Mouse (Mus musculus) forebrain, embryonic 10.5 days (tissue): ENCODE results near the gene Lpp. TPM values are rescaled to one million over a fixed set of nuclear protein-coding genes. Genes with fewer than 3 reads are reported as not detected.

Source experiments
- DNase-seq: peaks from one replicate; pipeline ENCODE4 v3.0.0-alpha.2; 2017; ENCODE audit warnings: low spot score; ENCODE audit errors: extremely low spot score
- H3K27ac ChIP-seq: fragments of 300-500 bp; sonication (generic); 2 replicates; pipeline ENCODE4 v1.5.1; 2016; ENCODE audit warnings: mild to moderate bottlenecking
- H3K27me3 ChIP-seq: fragments of 300-500 bp; sonication (generic); 2 replicates; pipeline ENCODE4 v1.6.1; 2016; ENCODE audit warnings: mild to moderate bottlenecking; ENCODE audit not compliant: poor library complexity, severe bottlenecking
- H3K36me3 ChIP-seq: fragments of 300-500 bp; sonication (generic); replicated peaks from 2 replicates; pipeline ENCODE4 v1.6.1; 2016; ENCODE audit warnings: mild to moderate bottlenecking, moderate library complexity
- H3K4me1 ChIP-seq: fragments of 300-500 bp; sonication (generic); 2 replicates; pipeline ENCODE4 v1.6.1; 2016
- H3K4me3 ChIP-seq: fragments of 300-500 bp; sonication (generic); 2 replicates; pipeline ENCODE4 v1.5.1; 2016; ENCODE audit warnings: mild to moderate bottlenecking, moderate library complexity
- H3K9me3 ChIP-seq: fragments of 300-500 bp; sonication (generic); 2 replicates; pipeline ENCODE4 v1.6.1; 2016; ENCODE audit warnings: mild to moderate bottlenecking, moderate library complexity
- WGBS: fragments of 180-500 bp; shearing (Covaris S2); methylation state at CpG from one replicate; pipeline ENCODE4 v1.1.7; 2016; 5-methylcytosine and 5-hydroxymethylcytosine counted together
- polyA plus RNA-seq: library from polyadenylated mRNA; unstranded; fragments of >200 nt; fragmentation: Nextera tagmentation; extraction: Ambion mirVana; gene quantifications from 2 replicates; pipeline ENCODE4 v1.2.1, GENCODE M21; 2016

Lpp gene
- polyA plus RNA-seq, 1 experiment from 2014 or later, result 27.3 TPM

- no peak for DNase-seq
- WGBS, result 86% methylated on average over 8 of the region's 8 CpGs
- no peak overlapping the region for H3K27ac ChIP-seq
Observed at GRCm38 (mm10) chr16:24778432-24779274, 385.3 kb downstream of the Lpp start.

GRCm38 (mm10) chr16:24780545-24780944 is 387.2 kb downstream of the Lpp start:
- Histone ChIP-seq H3K4me3 (no peak overlapping the region), H3K4me1 (peaks cover 17% of the 10 kb centered on the region; the same call in 1 of the 2 replicates), H3K36me3 (no peaks in the 10 kb centered on the region), H3K27me3 (no peaks in the 10 kb centered on the region), H3K27ac (no peak overlapping the region), H3K9me3 (no peaks in the 10 kb centered on the region)
- DNase-seq, result no peak
- whole genome bisulfite sequencing, result 66% methylated on average over 7 of the region's 7 CpGs

More at GRCm38 (mm10) chr16:24778432-24779274, 385.3 kb downstream of the Lpp start:
- peaks cover 17% of the 10 kb centered on the region; the same call in 1 of the 2 replicates for H3K4me1 ChIP-seq
- no peaks in the 10 kb centered on the region for H3K36me3 ChIP-seq
- H3K27me3 ChIP-seq, result no peaks in the 10 kb centered on the region
- no peaks in the 10 kb centered on the region for H3K9me3 ChIP-seq
- no peak overlapping the region for H3K4me3 ChIP-seq

GRCm38 (mm10) chr16:24781922-24782321 is 388.6 kb downstream of the Lpp start:
- Histone ChIP-seq H3K27me3 (no peaks in the 10 kb centered on the region), H3K27ac (no peak overlapping the region), H3K4me1 (peaks cover 17% of the 10 kb centered on the region; the same call in 1 of the 2 replicates), H3K9me3 (no peaks in the 10 kb centered on the region), H3K4me3 (no peak overlapping the region), H3K36me3 (no peaks in the 10 kb centered on the region)
- DNase-seq, result no peak
- 83% methylated on average over 3 of the region's 3 CpGs for WGBS

GRCm38 (mm10) chr16:24785651-24786050 is 392.3 kb downstream of the Lpp start:
- DNase-seq, result no peak
- Histone ChIP-seq H3K9me3 (no peaks in the 10 kb centered on the region), H3K4me1 (peaks cover 14% of the 10 kb centered on the region; the same call in 1 of the 2 replicates), H3K4me3 (no peak overlapping the region), H3K27ac (no peak overlapping the region), H3K27me3 (no peaks in the 10 kb centered on the region), H3K36me3 (no peaks in the 10 kb centered on the region)
- WGBS, result 88% methylated on average over 1 of the region's 1 CpGs

GRCm38 (mm10) chr16:24788973-24789372 is 395.7 kb downstream of the Lpp start:
- Histone ChIP-seq H3K9me3 (no peaks in the 10 kb centered on the region), H3K27me3 (no peaks in the 10 kb centered on the region), H3K27ac (no peak overlapping the region), H3K4me1 (no peaks in the 10 kb centered on the region), H3K36me3 (no peaks in the 10 kb centered on the region), H3K4me3 (no peak overlapping the region)
- whole genome bisulfite sequencing, result 92% methylated on average over 3 of the region's 3 CpGs
- DNase-seq, result no peak

GRCm38 (mm10) chr16:24791387-24791786 is 398.1 kb downstream of the Lpp start:
- H3K9me3 ChIP-seq, result no peaks in the 10 kb centered on the region
- no peak for DNase-seq
- WGBS, result 96% methylated on average over 1 of the region's 1 CpGs

GRCm38 (mm10) chr16:24791984-24792383 is 398.7 kb downstream of the Lpp start:
- Histone ChIP-seq H3K4me3 (no peak overlapping the region), H3K27ac (no peak overlapping the region), H3K36me3 (no peaks in the 10 kb centered on the region), H3K9me3 (no peaks in the 10 kb centered on the region), H3K27me3 (no peaks in the 10 kb centered on the region), H3K4me1 (no peaks in the 10 kb centered on the region)
- WGBS, result 93% methylated on average over 4 of the region's 4 CpGs
- DNase-seq, result no peak

More at GRCm38 (mm10) chr16:24791387-24791786, 398.1 kb downstream of the Lpp start:
- H3K27me3 ChIP-seq, result no peaks in the 10 kb centered on the region
- H3K27ac ChIP-seq, result no peak overlapping the region
- H3K4me1 ChIP-seq, result no peaks in the 10 kb centered on the region
- no peaks in the 10 kb centered on the region for H3K36me3 ChIP-seq
- H3K4me3 ChIP-seq, result no peak overlapping the region

GRCm38 (mm10) chr16:24792836-24793235 is 399.5 kb downstream of the Lpp start:
- Histone ChIP-seq H3K27me3 (no peaks in the 10 kb centered on the region), H3K4me1 (no peaks in the 10 kb centered on the region), H3K4me3 (no peak overlapping the region), H3K36me3 (no peaks in the 10 kb centered on the region), H3K9me3 (no peaks in the 10 kb centered on the region), H3K27ac (no peak overlapping the region)
- 91% methylated on average over 4 of the region's 4 CpGs for WGBS
- no peak for DNase-seq

- Histone ChIP-seq H3K27ac (no peak overlapping the region), H3K36me3 (no peaks in the 10 kb centered on the region), H3K9me3 (no peaks in the 10 kb centered on the region), H3K4me1 (no peaks in the 10 kb centered on the region), H3K4me3 (no peak overlapping the region), H3K27me3 (no peaks in the 10 kb centered on the region)
- WGBS, result 87% methylated on average over 2 of the region's 2 CpGs
- no peak for DNase-seq
Observed at GRCm38 (mm10) chr16:24794665-24795064, 401.4 kb downstream of the Lpp start.

GRCm38 (mm10) chr16:24801355-24801754 is 408.0 kb downstream of the Lpp start:
- 91% methylated on average over 4 of the region's 4 CpGs for WGBS
- DNase-seq, result no peak
- H3K9me3 ChIP-seq, result no peaks in the 10 kb centered on the region
- no peak overlapping the region for H3K27ac ChIP-seq
- H3K36me3 ChIP-seq, result no peaks in the 10 kb centered on the region
- H3K27me3 ChIP-seq, result no peaks in the 10 kb centered on the region
- peaks cover 10% of the 10 kb centered on the region for H3K4me1 ChIP-seq
- H3K4me3 ChIP-seq, result no peak overlapping the region

GRCm38 (mm10) chr16:24801780-24802179 is 408.5 kb downstream of the Lpp start:
- Histone ChIP-seq H3K4me1 (peaks cover 10% of the 10 kb centered on the region), H3K27me3 (no peaks in the 10 kb centered on the region), H3K27ac (no peak overlapping the region), H3K36me3 (no peaks in the 10 kb centered on the region), H3K9me3 (no peaks in the 10 kb centered on the region), H3K4me3 (no peak overlapping the region)
- 41% methylated on average over 1 of the region's 1 CpGs for WGBS
- DNase-seq, result no peak

- 96% methylated on average over 1 of the region's 1 CpGs for WGBS
- Histone ChIP-seq H3K9me3 (no peaks in the 10 kb centered on the region), H3K27ac (no peak overlapping the region), H3K36me3 (no peaks in the 10 kb centered on the region), H3K4me1 (peaks cover 11% of the 10 kb centered on the region), H3K27me3 (no peaks in the 10 kb centered on the region), H3K4me3 (no peak overlapping the region)
- no peak for DNase-seq
Observed at GRCm38 (mm10) chr16:24806093-24806492, 412.8 kb downstream of the Lpp start.

GRCm38 (mm10) chr16:24807565-24807964 is 414.3 kb downstream of the Lpp start:
- peaks cover 6% of the 10 kb centered on the region; the same call in 1 of the 2 replicates for H3K4me1 ChIP-seq
- no peak for DNase-seq
- WGBS, result 78% methylated on average over 4 of the region's 4 CpGs

More at GRCm38 (mm10) chr16:24807565-24807964, 414.3 kb downstream of the Lpp start:
- Histone ChIP-seq H3K27ac (no peak overlapping the region), H3K27me3 (no peaks in the 10 kb centered on the region), H3K4me3 (no peak overlapping the region), H3K36me3 (no peaks in the 10 kb centered on the region), H3K9me3 (no peaks in the 10 kb centered on the region)
